Mouse (Mus musculus): ENCODE results near the gene Gria1. TPM values are rescaled to one million over a fixed set of nuclear protein-coding genes. Genes with fewer than 3 reads are reported as not detected.

Gene Gria1
- polyA plus RNA-seq, 1 experiment = not detected

- H3K4me1 ChIP-seq (ENCODE audit: control insufficient read depth, insufficient read depth, insufficient read length, low read length) = no peaks in the 10 kb centered on the region
- H3K4me3 ChIP-seq (ENCODE audit: insufficient read depth, low read depth, low read length) = no peak overlapping the region
- no peak overlapping the region for H3K27ac ChIP-seq (replicated peaks; ENCODE audit: low read depth, low read length)
Measured at GRCm38 (mm10) chr11:57176552-57176951, 165.4 kb downstream of the Gria1 start.

GRCm38 (mm10) chr11:57184216-57184615, 173.0 kb downstream of the Gria1 start:
- Histone ChIP-seq H3K4me3 (ENCODE audit: insufficient read depth, low read depth, low read length) (no peak overlapping the region), H3K27ac (replicated peaks; ENCODE audit: low read depth, low read length) (no peak overlapping the region), H3K4me1 (ENCODE audit: control insufficient read depth, insufficient read depth, insufficient read length, low read length) (no peaks in the 10 kb centered on the region)

DNA sequence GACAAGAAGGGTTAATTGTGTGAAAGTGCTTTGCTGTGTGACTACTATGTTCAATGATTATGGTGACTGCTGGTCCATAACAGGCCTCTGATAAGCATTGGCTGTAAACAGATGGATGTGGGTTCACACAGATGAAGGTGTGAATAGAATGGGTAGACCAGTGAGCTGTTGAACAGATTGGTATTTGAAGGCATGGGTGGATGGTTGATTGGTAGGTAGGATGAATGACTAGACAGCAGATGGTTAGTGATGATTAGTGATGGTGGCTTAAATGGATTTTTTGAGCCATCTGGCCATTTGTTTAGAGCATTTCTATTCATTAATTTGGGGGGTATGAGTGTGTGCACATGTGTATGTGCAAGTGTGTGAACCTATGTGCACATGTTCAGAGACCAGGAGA, 173.9 kb downstream of the Gria1 start:
- Histone ChIP-seq H3K4me3 (ENCODE audit: insufficient read depth, low read depth, low read length) (no peak overlapping the region), H3K27ac (replicated peaks; ENCODE audit: low read depth, low read length) (no peak overlapping the region), H3K4me1 (ENCODE audit: control insufficient read depth, insufficient read depth, insufficient read length, low read length) (no peaks in the 10 kb centered on the region)

GRCm38 (mm10) chr11:57189391-57189790, 178.2 kb downstream of the Gria1 start:
- H3K4me1 ChIP-seq (ENCODE audit: control insufficient read depth, insufficient read depth, insufficient read length, low read length) = no peaks in the 10 kb centered on the region
- no peak overlapping the region for H3K27ac ChIP-seq (replicated peaks; ENCODE audit: low read depth, low read length)
- H3K4me3 ChIP-seq (ENCODE audit: insufficient read depth, low read depth, low read length) = no peak overlapping the region

DNA sequence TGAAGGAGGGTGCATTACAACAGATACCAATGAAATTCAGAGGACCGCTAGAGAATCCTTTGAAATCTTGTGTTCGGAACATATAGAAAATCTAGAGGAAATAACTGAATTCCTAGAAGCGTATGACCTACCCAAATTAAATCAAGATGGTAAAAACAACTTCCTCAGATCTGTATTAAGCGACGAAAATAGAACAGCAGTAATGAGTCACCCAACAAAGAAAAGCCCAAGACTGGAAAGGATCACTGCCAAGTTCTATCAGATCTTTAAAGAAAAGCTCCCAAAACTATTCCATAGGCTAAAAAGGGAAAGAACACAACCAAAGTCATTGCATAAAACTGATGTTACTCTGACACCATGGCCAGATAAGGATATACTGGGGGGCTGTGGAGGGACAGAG, 183.6 kb downstream of the Gria1 start:
- no peaks in the 10 kb centered on the region for H3K4me1 ChIP-seq (ENCODE audit: control insufficient read depth, insufficient read depth, insufficient read length, low read length)
- no peak overlapping the region for H3K27ac ChIP-seq (replicated peaks; ENCODE audit: low read depth, low read length)
- no peak overlapping the region for H3K4me3 ChIP-seq (ENCODE audit: insufficient read depth, low read depth, low read length)

DNA sequence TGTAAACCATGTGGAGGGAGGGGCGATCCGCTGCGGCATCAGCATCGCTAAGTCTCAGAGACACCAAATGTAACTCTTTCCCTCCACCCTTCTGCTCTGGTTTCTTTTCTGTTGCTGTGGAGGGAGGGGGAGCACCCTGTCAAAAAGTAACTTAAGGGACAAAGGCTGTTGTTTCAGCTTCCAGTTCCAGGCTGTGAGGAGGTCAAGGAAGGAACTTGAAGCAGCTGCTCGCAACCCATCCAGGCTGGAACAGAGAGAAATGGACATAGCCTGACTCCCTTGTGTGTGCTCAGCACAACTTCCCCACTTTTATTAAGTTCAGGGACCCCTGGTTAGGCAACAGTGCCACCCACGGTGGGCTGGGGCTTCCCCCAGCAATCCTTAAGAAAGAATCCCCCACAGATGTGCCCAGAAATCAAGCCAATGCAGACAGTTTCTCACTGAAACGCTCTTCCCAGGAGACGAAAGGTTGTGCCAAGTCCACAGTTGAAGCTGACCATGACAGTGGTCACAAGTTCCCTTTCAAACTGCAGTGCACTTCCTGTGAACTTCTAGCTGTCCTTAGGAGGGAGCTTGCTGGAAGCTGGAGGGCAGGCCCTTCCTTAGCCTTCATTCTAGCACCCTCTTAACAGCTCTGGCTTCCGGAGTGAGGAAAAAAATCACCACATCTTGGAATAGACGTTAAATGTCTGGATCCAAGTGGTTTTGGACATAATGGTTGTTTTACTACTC, 190.2 kb downstream of the Gria1 start:
- no peak overlapping the region for H3K4me3 ChIP-seq (ENCODE audit: insufficient read depth, low read depth, low read length)
- H3K4me1 ChIP-seq (ENCODE audit: control insufficient read depth, insufficient read depth, insufficient read length, low read length) = no peaks in the 10 kb centered on the region
- no peak overlapping the region for H3K27ac ChIP-seq (replicated peaks; ENCODE audit: low read depth, low read length)

- Histone ChIP-seq H3K4me3 (ENCODE audit: insufficient read depth, low read depth, low read length) (no peak overlapping the region), H3K4me1 (ENCODE audit: control insufficient read depth, insufficient read depth, insufficient read length, low read length) (no peaks in the 10 kb centered on the region)
Measured at GRCm38 (mm10) chr11:57204371-57204770, 193.2 kb downstream of the Gria1 start.

DNA sequence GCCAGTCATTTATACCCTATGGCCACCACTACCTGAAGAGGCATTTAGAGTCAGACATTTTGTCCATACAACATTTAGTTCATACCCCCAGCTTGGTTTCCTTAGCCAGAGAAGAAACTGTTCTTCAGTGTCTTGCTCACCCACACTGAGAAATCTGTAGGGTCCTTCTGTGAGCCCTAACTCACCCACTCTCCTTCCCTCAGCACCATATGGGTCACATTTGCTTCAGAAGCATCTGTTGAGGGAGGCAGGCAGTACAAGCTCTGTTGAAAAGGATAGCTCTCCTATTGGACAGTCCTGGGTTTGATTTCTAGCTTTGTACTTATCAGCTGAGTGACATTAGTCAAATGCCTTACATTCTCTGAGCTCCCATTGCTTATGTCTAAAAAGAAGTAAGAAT, 196.1 kb downstream of the Gria1 start:
- H3K4me3 ChIP-seq (ENCODE audit: insufficient read depth, low read depth, low read length) = no peak overlapping the region
- no peak overlapping the region for H3K27ac ChIP-seq (replicated peaks; ENCODE audit: low read depth, low read length)
- no peaks in the 10 kb centered on the region for H3K4me1 ChIP-seq (ENCODE audit: control insufficient read depth, insufficient read depth, insufficient read length, low read length)

More at GRCm38 (mm10) chr11:57204371-57204770, 193.2 kb downstream of the Gria1 start:
- no peak overlapping the region for H3K27ac ChIP-seq (replicated peaks; ENCODE audit: low read depth, low read length)

GRCm38 (mm10) chr11:57214079-57214478, 202.9 kb downstream of the Gria1 start:
- Histone ChIP-seq H3K4me1 (ENCODE audit: control insufficient read depth, insufficient read depth, insufficient read length, low read length) (no peaks in the 10 kb centered on the region), H3K4me3 (ENCODE audit: insufficient read depth, low read depth, low read length) (no peak overlapping the region), H3K27ac (replicated peaks; ENCODE audit: low read depth, low read length) (no peak overlapping the region)

DNA sequence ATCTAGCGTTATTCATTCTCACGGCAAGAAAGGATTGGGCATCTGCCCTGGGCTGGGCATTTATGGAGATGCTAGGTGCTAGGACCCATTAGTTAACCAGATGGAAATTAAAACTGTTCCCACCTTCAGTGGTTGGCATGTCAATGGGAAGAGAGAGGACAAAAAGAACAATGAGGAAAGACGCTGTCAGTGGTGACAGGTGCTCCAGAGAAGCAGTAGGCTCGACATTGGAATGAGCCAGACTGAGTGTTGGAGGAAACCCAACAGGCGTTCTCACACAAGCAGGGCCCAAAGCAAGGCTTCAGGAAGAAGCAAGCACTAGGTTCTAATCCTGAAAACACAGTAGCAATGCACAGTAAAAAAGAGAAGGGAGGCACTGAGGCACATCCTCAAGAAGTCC, 203.4 kb downstream of the Gria1 start:
- Histone ChIP-seq H3K27ac (replicated peaks; ENCODE audit: low read depth, low read length) (no peak overlapping the region), H3K4me3 (ENCODE audit: insufficient read depth, low read depth, low read length) (no peak overlapping the region)

DNA sequence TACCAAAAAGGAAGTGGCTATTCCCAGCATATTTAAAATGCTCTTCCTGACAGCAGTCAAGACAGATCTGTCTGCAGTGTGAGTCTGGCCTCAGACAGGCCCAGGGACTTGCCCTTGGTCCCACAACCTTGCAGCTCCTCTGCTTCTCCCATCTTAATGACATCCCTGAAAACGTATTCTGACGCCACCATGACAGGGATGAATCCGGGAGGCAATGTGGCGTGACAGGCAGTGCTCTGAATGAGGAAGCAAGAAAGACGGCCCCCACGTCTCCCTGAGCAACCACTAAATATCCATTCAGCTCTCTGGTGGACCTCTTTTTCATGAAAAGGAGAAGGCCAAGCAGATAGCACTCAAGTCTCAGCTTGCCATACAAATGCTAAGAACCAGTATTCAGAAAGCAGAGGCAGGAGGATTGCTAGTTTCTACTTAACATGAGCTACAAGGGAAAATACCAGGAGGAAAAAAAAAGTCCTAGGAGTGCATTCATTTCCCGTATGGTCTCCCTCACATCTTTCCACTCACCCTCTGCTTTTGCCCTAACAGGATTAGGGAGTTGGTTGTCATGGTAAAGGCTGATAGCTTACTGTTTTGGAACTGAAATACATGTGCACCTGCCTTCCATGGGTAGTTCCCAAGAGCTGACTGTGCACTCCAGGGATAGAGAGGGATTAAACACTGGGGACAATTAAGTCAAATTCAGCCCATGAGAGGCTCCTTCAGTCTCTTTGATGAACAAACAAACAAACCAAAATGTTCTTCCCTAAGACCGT, 211.8 kb downstream of the Gria1 start:
- Histone ChIP-seq H3K4me3 (ENCODE audit: insufficient read depth, low read depth, low read length) (no peak overlapping the region), H3K4me1 (ENCODE audit: control insufficient read depth, insufficient read depth, insufficient read length, low read length) (no peaks in the 10 kb centered on the region), H3K27ac (replicated peaks; ENCODE audit: low read depth, low read length) (no peak overlapping the region)

More for the DNA sequence above, 203.4 kb downstream of the Gria1 start:
- no peaks in the 10 kb centered on the region for H3K4me1 ChIP-seq (ENCODE audit: control insufficient read depth, insufficient read depth, insufficient read length, low read length)

DNA sequence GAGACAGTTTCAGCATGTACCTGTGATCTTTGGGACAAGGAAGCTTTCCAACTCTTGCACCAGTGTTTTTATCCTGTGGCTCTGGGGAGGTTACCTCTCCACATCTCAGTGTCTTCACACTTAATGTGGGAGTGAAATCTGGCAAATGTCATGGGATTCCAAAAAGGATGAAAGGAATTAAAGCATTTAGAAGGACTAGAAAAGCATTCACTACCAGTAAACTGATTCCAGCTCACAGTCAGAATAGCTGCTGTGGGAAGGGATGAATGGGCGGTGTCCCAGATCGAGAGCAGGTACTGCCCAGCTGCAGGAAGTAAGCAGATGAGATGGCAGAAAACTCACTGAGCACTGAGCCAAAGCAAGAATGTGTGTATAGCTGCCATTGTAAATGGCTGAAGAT, 224.3 kb downstream of the Gria1 start:
- Histone ChIP-seq H3K27ac (replicated peaks; ENCODE audit: low read depth, low read length) (no peak overlapping the region), H3K4me1 (ENCODE audit: control insufficient read depth, insufficient read depth, insufficient read length, low read length) (no peaks in the 10 kb centered on the region), H3K4me3 (ENCODE audit: insufficient read depth, low read depth, low read length) (no peak overlapping the region)

DNA sequence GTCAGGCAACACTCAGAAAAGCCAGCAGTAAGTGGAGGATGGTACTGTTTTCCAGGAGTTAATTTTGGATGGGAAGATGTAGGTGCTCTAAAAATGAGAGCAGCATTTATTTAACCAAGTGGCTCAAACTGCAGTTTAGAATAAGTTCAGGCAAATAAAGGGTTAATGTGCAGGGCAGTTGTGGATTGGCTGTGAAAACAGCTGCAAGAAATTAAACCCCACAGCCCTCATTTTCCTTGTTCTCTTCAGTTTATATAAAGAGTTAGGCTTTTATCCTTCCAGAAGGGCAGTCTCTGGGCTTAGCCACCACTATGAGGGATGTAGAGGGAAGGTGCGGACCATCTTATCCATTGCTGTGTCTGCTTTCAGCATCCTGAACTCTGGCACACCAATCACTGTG, 225.2 kb downstream of the Gria1 start:
- Histone ChIP-seq H3K4me1 (ENCODE audit: control insufficient read depth, insufficient read depth, insufficient read length, low read length) (no peaks in the 10 kb centered on the region), H3K4me3 (ENCODE audit: insufficient read depth, low read depth, low read length) (no peak overlapping the region), H3K27ac (replicated peaks; ENCODE audit: low read depth, low read length) (no peak overlapping the region)

- Histone ChIP-seq H3K4me3 (ENCODE audit: insufficient read depth, low read depth, low read length) (no peak overlapping the region), H3K27ac (replicated peaks; ENCODE audit: low read depth, low read length) (no peak overlapping the region), H3K4me1 (ENCODE audit: control insufficient read depth, insufficient read depth, insufficient read length, low read length) (no peaks in the 10 kb centered on the region)
Measured at GRCm38 (mm10) chr11:57239758-57240157, 228.6 kb downstream of the Gria1 start.

DNA sequence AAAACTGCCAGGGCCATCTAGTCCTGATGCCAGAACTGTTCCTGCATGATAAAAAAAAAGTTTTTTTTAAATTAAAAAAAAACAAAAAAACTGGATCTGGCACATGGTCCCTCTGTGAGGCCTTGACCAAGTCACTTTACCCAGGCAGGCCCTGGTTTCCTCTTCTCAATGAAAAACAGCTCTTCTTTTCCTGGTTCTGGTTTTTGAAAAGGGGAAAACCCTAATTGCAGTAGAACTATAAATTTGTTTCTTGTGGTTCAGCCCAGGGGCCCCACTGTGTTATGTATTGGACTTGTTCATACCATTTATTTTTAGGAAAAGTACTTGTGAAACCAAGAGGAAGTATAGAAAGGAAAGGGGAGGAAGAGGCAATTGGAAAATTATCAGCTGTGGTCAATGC, 232.6 kb downstream of the Gria1 start:
- no peak overlapping the region for H3K27ac ChIP-seq (replicated peaks; ENCODE audit: low read depth, low read length)
- no peak overlapping the region for H3K4me3 ChIP-seq (ENCODE audit: insufficient read depth, low read depth, low read length)
- H3K4me1 ChIP-seq (ENCODE audit: control insufficient read depth, insufficient read depth, insufficient read length, low read length) = no peaks in the 10 kb centered on the region

- Histone ChIP-seq H3K27ac (replicated peaks; ENCODE audit: low read depth, low read length) (no peak overlapping the region), H3K4me1 (ENCODE audit: control insufficient read depth, insufficient read depth, insufficient read length, low read length) (no peaks in the 10 kb centered on the region), H3K4me3 (ENCODE audit: insufficient read depth, low read depth, low read length) (no peak overlapping the region)
Measured at GRCm38 (mm10) chr11:57244543-57244942, 233.4 kb downstream of the Gria1 start.

Measured in brown adipose tissue, adult 24 weeks (tissue).